Mouse (Mus musculus) erythroblast, embryonic 14.5 days (primary cell): ENCODE results near the gene Fgfr2.

Source experiments
- GATA1 ChIP-seq: IDR thresholded peaks from 2 replicates; pipeline ENCODE4 v1.6.1; 2012; ENCODE audit warnings: low read length, inconsistent platforms, mixed read lengths
- TAL1 ChIP-seq: IDR thresholded peaks from 3 replicates; pipeline ENCODE4 v1.6.1; 2012; ENCODE audit warnings: low read length, inconsistent platforms, mixed read lengths

- no peak for TF ChIP-seq GATA1
- no peak for TF ChIP-seq TAL1
Measured at GRCm38 (mm10) chr7:132760589-132761180, 362.5 kb downstream of the Fgfr2 start.
